Mouse (Mus musculus): ENCODE results near the gene Med13l. TPM values are rescaled to one million over a fixed set of nuclear protein-coding genes. Genes with fewer than 3 reads are reported as not detected.

The Med13l gene
- total RNA-seq, 2 experiments from 2014 or later, result 108 to 109 TPM

DNA sequence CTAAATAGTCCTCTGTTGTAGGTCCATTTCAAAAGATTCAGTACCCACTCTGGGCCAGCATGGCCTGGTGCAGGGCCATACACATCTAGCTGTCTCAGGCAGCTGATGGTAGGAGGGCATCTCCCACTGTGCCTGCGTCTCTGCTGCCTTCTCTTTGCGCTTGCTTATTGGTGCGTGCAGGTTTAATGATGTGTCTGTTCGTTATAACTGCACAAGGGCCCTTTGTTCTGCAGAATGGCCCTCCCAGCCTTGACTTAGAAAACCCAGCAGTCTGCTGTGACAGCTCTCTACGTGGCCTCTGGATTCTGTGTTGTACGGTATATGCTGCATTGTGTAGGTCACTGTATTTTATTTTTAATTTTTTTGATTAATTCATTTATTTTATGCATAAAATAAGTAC lies 208.7 kb downstream of the Med13l start:
- no peak for DNase-seq (ENCODE audit: low spot score in 2 of 2)

DNA sequence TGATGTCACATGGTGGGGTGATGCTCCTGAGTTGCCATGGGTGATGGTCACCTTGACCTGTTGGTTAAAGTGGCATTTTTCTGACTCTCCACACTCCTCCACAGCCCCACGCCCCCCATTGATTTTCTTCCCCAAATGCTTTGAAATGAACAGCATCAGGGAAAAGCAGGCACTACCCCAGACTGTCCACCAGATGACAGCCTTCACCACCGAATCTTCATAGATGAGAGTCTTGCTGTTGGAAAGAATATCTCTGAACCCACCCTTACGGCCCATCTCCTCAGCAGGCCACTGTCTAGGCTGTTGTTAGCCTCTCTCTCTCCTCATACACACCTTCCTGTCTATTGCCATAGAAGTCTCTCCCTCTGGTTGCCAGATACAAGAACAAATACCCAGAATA lies 213.4 kb downstream of the Med13l start:
- DNase-seq (ENCODE audit: low spot score in 2 of 2), result peak in 1 of 2 experiments; percentile 36

DNA sequence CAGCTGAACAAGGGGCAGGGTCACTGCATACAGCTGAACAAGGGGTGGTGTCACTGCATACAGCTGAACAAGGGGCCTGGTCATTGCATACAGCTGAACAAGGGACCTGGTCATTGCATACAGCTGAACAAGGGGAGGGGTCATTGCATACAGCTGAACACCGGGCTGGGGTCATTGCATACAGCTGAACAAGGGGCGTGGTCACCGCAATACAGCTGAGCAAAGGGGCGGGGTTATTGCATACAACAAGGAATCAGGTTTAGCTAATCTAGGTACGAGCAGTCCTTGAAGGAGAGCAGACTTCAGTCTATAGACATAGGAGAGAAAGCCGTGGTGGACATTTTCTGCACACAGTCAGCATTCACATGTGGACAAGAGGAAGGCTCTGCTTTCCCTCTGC lies 215.9 kb downstream of the Med13l start:
- DNase-seq (ENCODE audit: low spot score in 2 of 2), result no peak

DNA sequence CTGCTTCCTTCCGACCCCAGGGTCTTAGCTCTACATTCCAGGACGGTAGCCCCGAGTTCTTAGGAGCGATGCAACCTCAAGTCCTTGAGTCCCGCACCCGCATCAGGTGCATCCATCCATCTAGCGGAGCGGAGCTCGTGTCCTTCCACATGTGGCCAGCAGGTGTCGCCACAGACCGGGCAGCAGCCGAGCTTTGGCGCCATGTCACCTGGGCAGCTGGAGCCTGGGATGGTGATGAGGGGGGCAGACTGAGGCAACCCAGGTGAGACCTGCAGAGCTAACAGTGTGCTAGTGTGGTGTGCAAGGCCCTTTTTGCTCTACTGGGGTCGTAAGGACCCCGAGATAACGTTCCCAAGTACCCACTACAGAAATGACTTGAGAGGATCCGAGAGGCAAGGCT lies 221.1 kb downstream of the Med13l start:
- peak; percentile 68 to 79 for DNase-seq (ENCODE audit: low spot score in 2 of 2)

DNA sequence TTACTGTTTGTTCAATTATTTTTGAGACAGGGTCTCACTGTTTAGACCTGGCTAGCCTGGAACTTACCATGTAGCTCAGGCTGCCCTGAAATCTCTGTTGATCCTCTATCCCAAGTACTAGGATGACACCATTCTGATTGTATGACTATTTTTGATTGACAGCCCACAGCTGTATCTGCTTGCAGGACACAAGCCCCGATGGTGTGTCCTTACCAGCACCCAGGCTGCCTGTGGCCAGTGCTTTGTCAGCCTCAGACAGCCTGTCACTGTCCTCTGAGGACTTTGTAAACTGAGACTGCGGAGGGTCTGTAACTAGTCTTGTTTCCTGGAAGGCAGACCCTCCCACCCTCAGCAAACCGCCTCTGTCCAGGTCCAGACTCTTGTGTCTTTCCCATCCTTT lies 221.7 kb downstream of the Med13l start:
- no peak for DNase-seq (ENCODE audit: low spot score in 2 of 2)

DNA sequence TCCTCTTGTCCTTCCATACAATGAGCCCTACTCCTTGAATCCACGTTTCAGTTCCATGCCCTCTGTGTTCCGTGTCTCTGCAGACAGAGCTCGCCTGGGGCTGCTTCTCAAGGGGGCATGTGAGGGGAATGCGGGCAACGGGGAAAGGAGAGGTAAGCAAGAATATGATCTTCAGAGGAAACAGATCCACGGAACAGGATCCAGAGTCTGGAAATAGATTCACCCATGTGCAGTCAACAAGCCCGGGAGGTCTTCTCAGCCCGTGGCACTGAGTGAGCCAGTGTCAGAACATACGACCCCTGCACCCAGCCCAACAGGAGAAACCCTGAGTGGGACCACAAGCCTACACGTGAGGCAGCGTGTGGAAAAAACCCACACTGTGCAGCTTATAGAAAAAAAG lies 228.7 kb downstream of the Med13l start:
- no peak for DNase-seq (ENCODE audit: low spot score in 2 of 2)

DNA sequence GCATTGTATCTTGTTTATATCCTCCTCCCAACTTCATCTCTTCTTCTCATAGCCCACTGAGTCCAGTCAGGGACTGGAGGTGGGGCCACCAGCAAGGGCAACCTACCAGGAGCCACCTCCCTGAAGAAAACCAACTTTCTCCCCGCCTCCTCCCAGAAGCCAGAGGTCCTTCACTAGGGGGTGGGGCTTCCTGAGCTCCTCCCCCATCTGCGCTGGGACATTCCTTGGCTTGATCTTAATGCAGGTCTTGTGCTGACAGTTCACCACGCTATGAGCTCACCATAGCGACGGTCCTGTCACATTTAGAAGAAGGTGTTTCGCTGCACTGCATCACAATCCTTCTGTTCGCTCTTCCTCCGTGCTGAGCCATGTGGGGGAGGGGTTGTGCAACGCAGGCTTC lies 229.3 kb downstream of the Med13l start:
- no peak for DNase-seq (ENCODE audit: low spot score in 2 of 2)

DNA sequence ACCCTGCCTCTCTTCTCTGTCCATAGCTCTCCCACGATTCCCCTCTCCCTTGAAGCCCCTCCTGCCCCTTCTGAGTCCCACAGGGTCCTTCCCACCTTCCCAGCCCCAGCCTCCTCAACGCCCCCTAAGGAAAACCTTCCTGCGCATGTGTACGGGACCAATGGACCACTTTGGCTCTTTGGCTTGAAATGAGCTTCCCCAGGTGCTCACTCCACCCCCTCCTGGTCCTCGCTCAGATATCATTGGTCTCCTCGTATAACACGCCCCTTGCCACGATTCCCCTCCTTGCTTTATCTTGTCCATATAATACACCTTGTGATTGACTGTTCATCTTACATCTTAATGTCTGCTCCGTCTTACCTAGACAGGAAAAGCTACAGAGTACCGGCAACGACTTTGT lies 237.3 kb downstream of the Med13l start:
- DNase-seq (ENCODE audit: low spot score in 2 of 2), result no peak

DNA sequence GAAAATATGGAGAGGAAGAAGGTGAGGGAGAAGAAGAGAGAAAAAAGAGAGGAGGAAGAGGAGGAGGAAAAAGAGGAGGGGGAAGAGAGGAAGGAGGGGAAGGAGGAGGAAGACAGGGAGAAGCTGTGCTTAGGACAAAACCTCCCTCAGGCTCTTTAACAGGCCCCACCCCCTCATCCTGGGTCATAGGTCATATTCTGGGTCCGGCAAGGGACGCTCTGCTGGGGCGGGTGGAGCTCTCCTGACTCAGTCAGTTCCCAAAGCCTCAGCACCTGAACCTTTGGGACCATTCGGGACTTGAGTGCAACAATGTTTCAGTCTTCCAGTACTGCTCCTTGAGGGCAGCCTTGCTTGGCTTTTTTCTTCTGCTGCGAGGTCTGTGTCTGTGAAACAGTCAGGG lies 241.1 kb downstream of the Med13l start:
- no peak for DNase-seq (ENCODE audit: low spot score in 2 of 2)

DNA sequence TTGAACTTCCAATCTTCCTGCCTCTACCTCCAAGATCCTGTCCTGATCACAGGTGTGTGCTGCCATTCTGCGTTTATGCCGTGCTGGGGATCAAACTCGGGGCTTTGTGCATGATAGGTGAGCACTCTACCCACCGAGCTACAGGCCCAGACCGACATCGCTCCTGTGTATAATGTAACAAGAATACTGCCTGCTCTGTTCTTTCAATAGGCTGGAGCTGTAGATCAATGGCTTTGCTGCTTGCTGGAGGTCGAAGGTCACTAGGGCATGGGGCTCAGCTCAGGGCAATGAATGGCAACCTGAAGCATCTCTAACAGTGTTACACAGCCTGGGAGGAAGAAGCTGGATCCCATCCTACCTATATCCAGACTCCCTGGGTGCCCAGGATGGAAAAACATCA lies 241.6 kb downstream of the Med13l start:
- no peak for DNase-seq (ENCODE audit: low spot score in 2 of 2)

DNA sequence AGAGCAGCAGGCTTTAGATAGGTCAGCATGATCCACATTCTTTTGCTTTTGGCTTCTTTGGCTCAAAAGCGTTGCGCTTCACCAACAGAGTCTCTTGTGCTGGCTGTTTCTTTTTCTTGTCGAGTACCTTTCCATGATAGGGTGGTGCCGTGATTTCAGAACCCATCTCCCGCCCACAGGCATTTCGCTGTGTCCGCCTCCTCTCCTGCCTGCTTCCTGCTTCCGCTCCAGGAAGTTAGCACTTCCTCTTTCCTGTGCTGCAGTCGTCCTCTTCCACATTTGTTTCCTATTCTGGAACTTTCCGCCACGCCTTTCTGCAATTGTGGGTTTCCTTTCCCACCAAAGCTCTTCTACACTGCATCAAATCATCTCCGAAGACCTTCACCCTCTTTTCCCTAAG lies 248.5 kb downstream of the Med13l start:
- no peak for DNase-seq (ENCODE audit: low spot score in 2 of 2)

DNA sequence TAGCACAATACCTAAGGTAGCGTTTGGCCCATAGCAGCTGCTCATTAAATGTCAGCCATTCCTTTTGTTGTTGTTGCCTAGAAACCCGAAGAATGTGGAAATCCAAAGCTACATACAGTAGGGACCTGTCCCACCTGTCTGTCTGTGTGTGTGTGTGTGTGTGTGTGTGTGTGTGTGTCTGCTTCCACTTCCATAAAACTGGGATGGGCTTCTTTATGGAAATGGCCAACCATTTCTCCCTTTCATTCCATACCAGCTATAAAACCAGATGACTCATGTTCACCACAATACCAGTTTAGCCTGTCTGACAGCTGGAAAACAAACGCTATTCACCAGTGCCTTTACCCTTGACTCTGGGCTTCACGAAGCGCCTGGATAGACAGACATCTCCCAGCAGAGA lies 249.1 kb downstream of the Med13l start:
- DNase-seq (ENCODE audit: low spot score in 2 of 2), result no peak

DNA sequence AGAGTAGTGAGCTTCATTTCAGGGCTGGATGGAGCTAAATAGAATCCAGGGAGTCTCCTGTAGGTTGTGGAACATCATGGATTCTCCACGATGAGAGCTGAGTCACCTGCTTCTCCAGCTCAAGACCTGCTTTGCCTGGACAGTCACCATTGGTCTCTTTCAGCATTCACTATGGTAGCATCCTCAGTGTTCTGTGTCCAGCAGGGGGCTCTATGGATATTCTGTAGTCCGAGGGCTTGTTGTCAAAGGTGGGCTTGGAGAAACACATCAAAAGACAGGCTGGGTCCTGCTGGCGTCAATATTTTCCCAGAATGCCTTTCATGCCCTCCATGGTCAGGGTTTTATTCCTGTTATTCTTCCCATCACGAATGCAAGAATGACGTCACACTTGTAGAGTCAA lies 251.2 kb downstream of the Med13l start:
- DNase-seq (ENCODE audit: low spot score in 2 of 2), result no peak

DNA sequence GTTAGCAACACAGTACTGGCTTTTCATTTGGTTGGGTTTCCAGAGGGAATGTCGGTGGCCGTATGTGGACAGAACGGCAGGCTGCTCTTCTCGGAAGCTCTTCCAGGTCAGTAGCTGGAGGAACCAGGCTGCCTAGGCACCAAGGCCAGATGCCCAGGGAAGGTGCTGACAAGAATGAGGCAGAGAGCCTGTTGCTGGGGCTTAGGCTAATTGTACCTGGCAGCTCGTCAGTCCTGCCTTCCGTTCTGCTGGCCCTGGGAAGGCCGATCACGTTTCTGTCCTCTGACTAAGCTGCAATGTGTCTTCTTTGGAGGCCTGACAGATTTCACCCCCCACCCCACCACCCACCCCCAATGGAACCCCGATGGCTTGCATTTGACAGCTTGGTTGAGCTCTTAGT lies 251.9 kb downstream of the Med13l start:
- no peak for DNase-seq (ENCODE audit: low spot score in 2 of 2)

DNA sequence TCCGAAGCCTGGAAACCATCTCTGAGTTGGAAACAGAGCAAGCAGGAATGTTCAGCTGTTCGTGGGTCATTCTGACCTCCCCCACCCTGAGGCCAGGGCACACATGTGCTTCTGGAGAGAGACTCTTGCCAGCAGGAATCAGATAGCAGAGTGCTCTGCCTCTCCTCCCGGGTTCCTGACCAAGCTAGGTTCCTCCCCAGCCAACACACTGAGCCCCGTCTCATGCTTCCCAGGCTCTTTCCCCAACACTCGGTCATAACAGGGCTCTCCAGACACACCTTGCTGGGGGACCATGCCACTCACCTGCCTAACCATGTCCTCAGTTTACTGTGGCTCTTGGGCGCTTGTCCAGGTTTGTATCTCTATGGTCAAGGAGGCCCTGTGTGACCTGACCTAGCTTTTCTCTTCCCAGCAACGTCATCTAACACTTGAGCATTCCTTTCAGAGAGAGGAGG lies 252.5 kb downstream of the Med13l start:
- no peak for DNase-seq (ENCODE audit: low spot score in 2 of 2)

DNA sequence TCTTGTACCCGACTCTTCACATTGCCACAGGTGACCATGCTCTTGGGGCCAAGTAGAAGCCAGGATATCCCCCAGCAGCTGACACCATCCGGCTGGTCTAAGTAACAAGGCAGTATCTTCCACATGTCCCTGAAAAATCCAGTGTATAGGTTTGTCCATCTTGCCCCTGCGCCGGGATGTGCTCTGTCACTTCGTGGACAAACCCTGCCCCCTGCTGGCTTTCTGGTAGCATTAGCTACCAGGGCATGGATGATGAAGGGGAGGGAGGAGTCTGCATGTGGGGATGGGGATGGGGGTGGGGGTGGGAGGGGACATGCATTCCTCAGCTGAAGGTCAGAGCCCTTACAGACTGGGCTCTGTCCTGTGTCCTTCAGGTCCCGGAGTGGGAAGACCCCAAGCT lies 253.6 kb downstream of the Med13l start:
- DNase-seq (ENCODE audit: low spot score in 2 of 2), result no peak

All from left cerebral cortex, adult 18-20 months (tissue).